Mouse (Mus musculus) activated CD4-positive, CD25-positive, alpha-beta regulatory T cell, adult 4 months (primary cell): Measurements from ENCODE around the gene M6pr. TPM values are rescaled to one million over a fixed set of nuclear protein-coding genes. Genes with fewer than 3 reads are reported as not detected.
"Not testable (repeated sequence)": the region's sequence is repeated elsewhere in the genome, so short reads cannot be mapped to it uniquely, and the experiment has no call there.

Experiments used
- ATAC-seq: one replicate; pipeline ENCODE4 v1.8.0; 2017
- polyA plus RNA-seq, 2 experiments: library from polyadenylated mRNA; unstranded; fragments of 100-300 nt; shearing (Covaris generic); gene quantifications; one replicate each; pipeline ENCODE4 v1.2.1; 2017

Gene M6pr
- polyA plus RNA-seq, 2 experiments from 2014 or later = 227 to 271 TPM

DNA sequence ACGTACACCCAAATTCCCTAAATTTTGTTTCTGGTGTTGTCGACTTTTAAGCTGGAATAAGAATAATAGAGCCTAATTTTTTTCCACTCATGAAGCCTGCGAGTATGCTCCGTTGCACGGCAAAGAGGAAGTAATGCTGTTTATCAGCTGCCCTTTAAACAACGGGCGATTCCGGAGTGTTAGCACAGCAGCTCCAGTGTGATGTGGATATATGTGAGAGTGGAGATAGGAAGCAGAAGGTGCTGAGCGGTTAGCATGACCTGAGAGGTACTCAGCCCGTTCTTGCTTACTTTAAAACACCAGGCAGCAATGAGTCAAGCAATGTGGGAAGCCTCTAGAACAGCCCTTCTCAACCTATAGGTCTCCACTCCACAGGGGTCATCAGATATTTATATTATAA lies 35.2 kb downstream of the M6pr start:
- ATAC-seq = no peak

DNA sequence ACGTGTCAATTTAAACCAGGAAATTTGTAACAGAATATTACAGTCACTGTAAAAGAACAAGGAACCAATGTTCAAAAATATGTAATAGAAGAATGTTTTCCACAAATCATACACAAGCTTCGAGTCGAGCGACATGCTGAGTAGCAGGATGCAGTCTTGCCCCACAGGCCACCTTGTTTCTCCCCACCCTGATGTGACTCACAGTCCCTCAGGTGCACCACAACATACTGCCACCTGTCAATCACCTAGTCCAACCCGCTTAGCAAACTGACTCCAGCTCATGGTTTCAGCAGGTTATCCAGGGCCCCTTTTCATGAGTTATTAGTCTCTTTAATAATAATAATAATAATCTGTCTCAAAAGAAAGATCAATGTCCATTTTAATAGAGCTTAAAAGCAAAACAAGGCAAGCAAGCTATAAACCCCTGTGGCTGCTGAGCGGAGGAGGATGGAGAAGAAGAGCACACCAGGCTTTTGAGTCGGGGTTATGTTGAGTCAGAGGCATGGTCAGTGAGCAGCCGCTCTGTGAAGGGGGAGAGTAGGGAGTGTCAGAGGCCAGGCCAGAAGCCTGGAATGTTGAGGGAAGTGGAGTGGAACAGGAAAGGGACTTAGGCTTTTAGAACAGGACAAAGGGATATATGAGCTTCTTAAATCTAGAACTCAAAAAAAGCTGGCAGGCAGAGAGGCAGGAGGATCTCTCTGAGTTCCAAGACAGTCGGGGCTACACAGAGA lies 36.0 kb downstream of the M6pr start:
- ATAC-seq = no peak

DNA sequence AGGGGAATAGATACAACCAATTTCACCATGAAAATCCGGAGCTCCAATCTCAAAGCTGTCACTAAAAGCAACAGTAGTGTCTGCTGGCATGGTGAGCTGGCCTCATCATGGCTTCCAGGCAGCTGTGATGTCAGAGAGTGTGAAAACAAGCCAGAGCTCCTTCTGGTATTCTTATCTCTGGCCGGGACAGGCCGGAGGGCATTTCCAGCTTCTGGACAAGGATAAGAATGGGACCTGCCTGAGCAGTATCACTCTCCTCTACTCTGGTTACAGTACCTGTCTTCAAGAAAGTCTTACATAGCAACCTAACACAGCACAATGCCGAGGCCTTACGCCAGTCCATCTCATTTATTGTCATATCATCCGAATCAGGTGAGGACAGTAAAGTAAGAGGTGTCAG lies 37.2 kb downstream of the M6pr start:
- no peak for ATAC-seq

GRCm38 (mm10) chr6:122346399-122346798 lies 37.9 kb downstream of the M6pr start:
- ATAC-seq = no peak

- ATAC-seq = not testable (repeated sequence)
Measured at GRCm38 (mm10) chr6:122347326-122347725, 38.8 kb downstream of the M6pr start.

GRCm38 (mm10) chr6:122355909-122356308 lies 47.4 kb downstream of the M6pr start:
- no peak for ATAC-seq

- no peak for ATAC-seq
Measured at GRCm38 (mm10) chr6:122357089-122357488, 48.6 kb downstream of the M6pr start.

DNA sequence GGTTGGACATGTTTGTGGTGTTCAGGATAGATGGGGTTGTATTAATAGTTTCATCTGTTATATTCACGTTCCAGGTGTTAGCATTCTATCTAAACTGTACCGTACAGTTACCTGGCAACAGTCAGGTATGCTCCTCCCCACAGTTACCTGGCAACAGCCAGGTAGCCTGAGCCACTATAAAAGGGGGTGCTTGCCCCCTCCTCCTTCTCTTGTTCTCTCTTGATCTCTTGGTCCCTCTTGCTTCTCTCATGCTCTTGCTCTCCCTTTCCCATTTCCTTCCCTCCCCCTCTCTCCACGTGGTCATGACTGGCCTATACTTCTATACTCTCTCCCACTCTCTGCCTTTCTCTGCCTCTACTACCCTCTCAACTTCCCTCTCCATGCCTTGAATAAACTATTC lies 57.2 kb downstream of the M6pr start:
- no peak for ATAC-seq

DNA sequence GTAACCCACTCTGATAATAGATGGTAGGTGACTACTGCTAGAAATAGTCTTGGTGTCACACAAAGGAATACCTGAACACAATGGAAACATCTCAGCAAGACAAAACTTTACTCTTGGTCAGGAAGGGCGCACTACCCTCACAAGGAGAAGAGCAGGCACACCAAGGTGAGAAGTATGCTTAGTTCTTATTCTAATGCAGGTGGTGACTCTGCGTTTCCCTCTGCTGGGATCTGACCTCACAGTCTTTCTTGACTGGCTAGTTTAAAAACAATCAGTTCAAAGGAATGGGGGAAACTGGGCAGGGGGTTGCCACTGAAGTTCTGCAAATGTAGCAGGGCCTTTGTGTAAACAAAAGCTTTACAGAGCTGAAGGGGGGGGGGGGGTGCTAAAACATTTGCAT lies 57.8 kb downstream of the M6pr start:
- ATAC-seq = no peak

DNA sequence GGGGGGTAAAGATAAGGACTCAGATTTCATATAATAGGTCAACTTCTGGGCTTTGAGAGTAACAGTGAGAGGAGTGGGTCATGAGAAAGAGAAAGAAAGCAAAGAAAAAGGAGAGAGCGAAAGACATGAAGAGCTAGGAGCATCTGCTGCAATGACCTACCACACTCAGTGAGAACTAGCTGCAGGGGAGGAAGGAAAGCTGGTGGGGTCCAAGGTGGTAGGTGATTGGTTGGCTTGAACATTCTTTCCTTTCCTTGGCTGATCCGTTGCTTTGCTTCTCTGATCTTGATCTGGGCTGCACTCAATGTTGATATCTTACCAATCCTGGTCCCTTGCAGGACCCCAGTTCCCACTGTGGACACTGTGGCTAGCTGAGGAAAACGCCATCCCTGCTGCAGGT lies 58.5 kb downstream of the M6pr start:
- no peak for ATAC-seq

Other genes with a start within 250 kb of the M6pr start
- 10 to 100 TPM; 32.4 to 41.6 TPM for gene Klrg1, start 25.8 kb upstream of the M6pr start, polyA plus RNA-seq
- gene Phc1, start 31.8 kb downstream of the M6pr start, polyA plus RNA-seq = 1 to 10 TPM; 4.9 to 7.7 TPM
- under 1 TPM; 0.32 to 0.42 TPM for gene Rimklb, start 190.0 kb downstream of the M6pr start, polyA plus RNA-seq
- not detected for gene Mfap5, start 197.1 kb downstream of the M6pr start, polyA plus RNA-seq
- gene Aicda, start 245.1 kb downstream of the M6pr start, polyA plus RNA-seq = 1 to 10 TPM; 2.0 to 4.3 TPM